Mouse (Mus musculus): Measurements from ENCODE around the gene AI854703. TPM values are rescaled to one million over a fixed set of nuclear protein-coding genes. Genes with fewer than 3 reads are reported as not detected.
A peak's percentile ranks its signal among the peaks of the same experiment; 100 is the strongest.

Gene AI854703
- polyA plus RNA-seq, 2 experiments: 0.76 to 1.1 TPM

- Histone ChIP-seq H3K4me3 (replicated peaks; ENCODE audit: low read length) (no peak overlapping the region), H3K27me3 (ENCODE audit: control insufficient read depth, insufficient read depth, low read length) (no peaks in the 10 kb centered on the region), H3K4me2 (replicated peaks; ENCODE audit: low read depth, low read length, severe bottlenecking) (no peak overlapping the region), H3K9ac (ENCODE audit: low read depth, low read length, severe bottlenecking) (no peak overlapping the region), H3K9me3 (ENCODE audit: control insufficient read depth, low read length) (no peaks in the 10 kb centered on the region), H3K27ac (replicated peaks; ENCODE audit: low read depth, low read length) (no peak overlapping the region), H3K36me3 (ENCODE audit: control insufficient read depth, insufficient read depth, low read length) (no peaks in the 10 kb centered on the region), H3K4me1 (ENCODE audit: control insufficient read depth, insufficient read depth, low read length) (no peaks in the 10 kb centered on the region)
- WGBS: 63% methylated on average over 6 of the region's 6 CpGs
- TF ChIP-seq POLR2A (IDR thresholded peaks at IDR 0.05; ENCODE audit: borderline replicate concordance, extremely low read depth, insufficient read depth, insufficient read length): no peak
- no peak for DNase-seq (ENCODE audit: low spot score)
- ATAC-seq (ENCODE audit: low FRiP score, low read depth): no peak
These were observed 14.8 kb downstream of the AI854703 start for GRCm38 (mm10) chr6:48641391-48641790.

- peak; percentile 84 for DNase-seq (ENCODE audit: low spot score)
These were observed 16.3 kb downstream of the AI854703 start for GRCm38 (mm10) chr6:48642764-48643292.

DNA sequence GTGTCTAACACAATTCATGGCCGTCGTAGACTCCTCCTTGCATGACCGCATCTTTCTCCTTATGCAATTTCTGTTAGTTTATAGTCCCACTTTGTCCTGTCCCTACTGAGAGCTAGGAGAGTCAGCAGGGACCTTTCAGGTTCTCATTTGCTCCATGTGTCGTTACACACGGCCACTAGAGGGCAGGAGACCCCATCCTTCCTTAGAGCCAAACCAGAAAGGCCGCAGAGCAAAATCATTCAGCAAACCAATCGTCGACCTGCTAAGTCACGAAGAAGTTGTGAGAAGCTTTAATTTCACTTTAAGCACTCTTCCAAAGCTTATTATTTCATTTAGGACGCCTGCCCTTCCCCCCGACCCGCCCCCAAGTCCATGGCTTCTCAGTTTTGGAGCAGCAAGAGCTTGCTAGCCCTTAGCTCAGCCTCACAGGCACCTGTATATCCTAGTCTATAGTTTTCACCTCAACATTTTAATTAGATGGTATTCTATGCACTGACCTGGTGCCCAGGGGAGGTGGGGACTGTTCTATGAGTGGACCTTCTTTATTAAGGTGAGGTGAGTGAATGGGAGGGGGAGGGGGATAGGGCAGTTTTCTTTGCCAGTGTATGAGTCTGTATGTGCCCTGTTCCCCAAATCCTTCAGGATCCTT lies 19.2 kb downstream of the AI854703 start:
- Histone ChIP-seq H3K4me2 (replicated peaks; ENCODE audit: low read depth, low read length, severe bottlenecking) (no peak overlapping the region), H3K27me3 (ENCODE audit: control insufficient read depth, insufficient read depth, low read length) (no peaks in the 10 kb centered on the region), H3K4me3 (replicated peaks; ENCODE audit: low read length) (no peak overlapping the region), H3K36me3 (ENCODE audit: control insufficient read depth, insufficient read depth, low read length) (no peaks in the 10 kb centered on the region), H3K9me3 (ENCODE audit: control insufficient read depth, low read length) (no peaks in the 10 kb centered on the region), H3K9ac (ENCODE audit: low read depth, low read length, severe bottlenecking) (no peak overlapping the region), H3K4me1 (ENCODE audit: control insufficient read depth, insufficient read depth, low read length) (no peaks in the 10 kb centered on the region), H3K27ac (replicated peaks; ENCODE audit: low read depth, low read length) (no peak overlapping the region)
- no peak for TF ChIP-seq POLR2A (IDR thresholded peaks at IDR 0.05; ENCODE audit: borderline replicate concordance, extremely low read depth, insufficient read depth, insufficient read length)
- DNase-seq (ENCODE audit: low spot score) (peak; percentile 57), ATAC-seq (ENCODE audit: low FRiP score, low read depth) (no peak)
- WGBS: 15% methylated on average over 12 of the region's 12 CpGs

More at GRCm38 (mm10) chr6:48642764-48643292, 16.3 kb downstream of the AI854703 start:
- no peak for TF ChIP-seq POLR2A (IDR thresholded peaks at IDR 0.05; ENCODE audit: borderline replicate concordance, extremely low read depth, insufficient read depth, insufficient read length)
- Histone ChIP-seq H3K4me2 (replicated peaks; ENCODE audit: low read depth, low read length, severe bottlenecking) (no peak overlapping the region), H3K27me3 (ENCODE audit: control insufficient read depth, insufficient read depth, low read length) (no peaks in the 10 kb centered on the region), H3K4me1 (ENCODE audit: control insufficient read depth, insufficient read depth, low read length) (no peaks in the 10 kb centered on the region), H3K27ac (replicated peaks; ENCODE audit: low read depth, low read length) (no peak overlapping the region), H3K36me3 (ENCODE audit: control insufficient read depth, insufficient read depth, low read length) (no peaks in the 10 kb centered on the region), H3K4me3 (replicated peaks; ENCODE audit: low read length) (no peak overlapping the region), H3K9me3 (ENCODE audit: control insufficient read depth, low read length) (no peaks in the 10 kb centered on the region), H3K9ac (ENCODE audit: low read depth, low read length, severe bottlenecking) (no peak overlapping the region)
- no peak for ATAC-seq (ENCODE audit: low FRiP score, low read depth)
- 21% methylated on average over 4 of the region's 4 CpGs for WGBS

DNA sequence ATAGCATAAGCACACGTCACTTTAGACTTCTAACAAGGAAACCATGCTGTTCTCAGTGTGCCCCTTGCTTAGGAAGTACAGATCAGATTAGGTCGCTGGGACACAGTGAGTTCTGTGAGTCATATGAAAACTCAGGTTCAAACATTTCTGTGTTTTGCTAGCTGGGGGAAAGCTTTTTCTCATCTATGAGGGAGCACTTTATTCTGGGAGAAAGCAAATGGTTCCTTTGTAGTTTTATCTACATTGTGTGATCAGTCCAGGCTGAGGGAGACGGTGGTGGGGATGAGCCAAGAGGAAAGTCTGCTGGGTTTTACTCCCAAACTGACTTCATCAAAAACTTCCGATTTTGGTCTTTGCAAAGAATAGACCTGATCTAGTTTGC lies 19.7 kb downstream of the AI854703 start:
- Histone ChIP-seq H3K36me3 (ENCODE audit: control insufficient read depth, insufficient read depth, low read length) (no peaks in the 10 kb centered on the region), H3K9ac (ENCODE audit: low read depth, low read length, severe bottlenecking) (no peak overlapping the region), H3K4me1 (ENCODE audit: control insufficient read depth, insufficient read depth, low read length) (no peaks in the 10 kb centered on the region), H3K4me2 (replicated peaks; ENCODE audit: low read depth, low read length, severe bottlenecking) (no peak overlapping the region), H3K27me3 (ENCODE audit: control insufficient read depth, insufficient read depth, low read length) (no peaks in the 10 kb centered on the region), H3K27ac (replicated peaks; ENCODE audit: low read depth, low read length) (no peak overlapping the region), H3K9me3 (ENCODE audit: control insufficient read depth, low read length) (no peaks in the 10 kb centered on the region), H3K4me3 (replicated peaks; ENCODE audit: low read length) (no peak overlapping the region)
- DNase-seq (ENCODE audit: low spot score): no peak
- 78% methylated on average over 4 of the region's 4 CpGs for WGBS
- TF ChIP-seq POLR2A (IDR thresholded peaks at IDR 0.05; ENCODE audit: borderline replicate concordance, extremely low read depth, insufficient read depth, insufficient read length): no peak
- no peak for ATAC-seq (ENCODE audit: low FRiP score, low read depth)

GRCm38 (mm10) chr6:48646995-48647394 lies 20.4 kb downstream of the AI854703 start, which contains the start of gene Gimap8:
Gimap8 (plus strand) TSS chr6:48647234.
- no peak within 1 kb of the TSS for H3K4me3 ChIP-seq (replicated peaks; ENCODE audit: low read length)
- H3K9ac ChIP-seq (ENCODE audit: low read depth, low read length, severe bottlenecking): no peak within 1 kb of the TSS
- no peak within 1 kb of the TSS for H3K4me2 ChIP-seq (replicated peaks; ENCODE audit: low read depth, low read length, severe bottlenecking)
- 49% methylated on average over 3 of the region's 3 CpGs for WGBS
- no peak within 1 kb of the TSS for H3K27ac ChIP-seq (replicated peaks; ENCODE audit: low read depth, low read length)
- H3K4me1 ChIP-seq (ENCODE audit: control insufficient read depth, insufficient read depth, low read length): no peaks in the 10 kb centered on the region
- no peaks in the 10 kb centered on the region for H3K9me3 ChIP-seq (ENCODE audit: control insufficient read depth, low read length)
- no peak for TF ChIP-seq POLR2A (IDR thresholded peaks at IDR 0.05; ENCODE audit: borderline replicate concordance, extremely low read depth, insufficient read depth, insufficient read length)
- no peaks in the 10 kb centered on the region for H3K36me3 ChIP-seq (ENCODE audit: control insufficient read depth, insufficient read depth, low read length)
- ATAC-seq (ENCODE audit: low FRiP score, low read depth): no peak
- DNase-seq (ENCODE audit: low spot score): no peak
- no peaks in the 10 kb centered on the region for H3K27me3 ChIP-seq (ENCODE audit: control insufficient read depth, insufficient read depth, low read length)
